Mouse (Mus musculus) lung, postnatal 0 days (tissue): ENCODE results near the gene Prdm16.

Experiments
- CTCF ChIP-seq: IDR thresholded peaks from 2 replicates; pipeline ENCODE4 v1.5.1; 2016; ENCODE audit warnings: antibody characterized with exemption, mild to moderate bottlenecking
- EP300 ChIP-seq: IDR thresholded peaks from 2 replicates; pipeline ENCODE4 v1.6.1; 2016; ENCODE audit warnings: antibody characterized with exemption, mild to moderate bottlenecking, control low read depth

DNA sequence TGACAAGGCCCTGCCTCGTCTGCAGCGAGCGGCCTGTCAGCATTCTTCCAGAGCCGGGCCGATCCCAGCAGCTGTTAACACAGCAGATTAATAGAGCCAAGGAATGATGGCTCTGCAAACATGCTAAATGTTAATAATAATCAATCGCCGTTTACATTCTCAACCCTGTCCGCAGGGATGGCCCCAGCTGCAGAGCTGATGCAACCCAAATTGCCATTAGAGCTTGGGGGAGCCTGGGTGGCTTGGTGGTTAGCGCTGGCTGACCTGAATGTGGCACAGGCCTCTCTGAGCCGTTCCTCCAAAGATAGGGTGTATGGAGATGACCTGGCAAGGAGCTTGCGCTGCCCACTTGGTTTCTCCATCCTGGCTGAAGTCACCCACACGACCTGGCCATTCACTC is 97.0 kb downstream of the Prdm16 start:
- TF ChIP-seq CTCF (no peak), EP300 (no peak)
